Mouse (Mus musculus) forebrain, embryonic 16.5 days (tissue): ENCODE data around the gene Sel1l3. TPM values are rescaled to one million over a fixed set of nuclear protein-coding genes. Genes with fewer than 3 reads are reported as not detected.

Experiments
- ATAC-seq: fragments of 200-750 bp; cut with Nextera tagmentation; 2 replicates; pipeline ENCODE4 v1.8.0; 2017; ENCODE audit warnings: mild to moderate bottlenecking, moderate library complexity
- H3K27ac ChIP-seq: fragments of 300-500 bp; sonication (generic); 2 replicates; pipeline ENCODE4 v1.5.1; 2014; ENCODE audit warnings: low read length, control low read depth
- H3K27me3 ChIP-seq: fragments of 300-500 bp; sonication (generic); replicated peaks from 2 replicates; pipeline ENCODE4 v1.6.1; 2014; ENCODE audit warnings: low read length; ENCODE audit not compliant: control insufficient read depth, insufficient read depth
- H3K36me3 ChIP-seq: fragments of 300-500 bp; sonication (generic); 2 replicates; pipeline ENCODE4 v1.6.1; 2014; ENCODE audit not compliant: control insufficient read depth, insufficient read depth
- H3K4me1 ChIP-seq: fragments of 300-500 bp; sonication (generic); replicated peaks from 2 replicates; pipeline ENCODE4 v1.6.1; 2014; ENCODE audit warnings: low read length; ENCODE audit not compliant: control insufficient read depth, insufficient read depth
- H3K4me2 ChIP-seq: fragments of 300-500 bp; sonication (generic); 2 replicates; pipeline ENCODE4 v1.6.1; 2014; ENCODE audit warnings: mild to moderate bottlenecking, low read length, control low read depth
- H3K4me3 ChIP-seq: fragments of 300-500 bp; sonication (generic); replicated peaks from 2 replicates; pipeline ENCODE4 v1.5.1; 2014; ENCODE audit warnings: mild to moderate bottlenecking, low read length, control low read depth
- H3K9ac ChIP-seq: fragments of 300-500 bp; sonication (generic); replicated peaks from 2 replicates; pipeline ENCODE4 v1.6.1; 2014; ENCODE audit warnings: low read depth, low read length, control low read depth
- H3K9me3 ChIP-seq: fragments of 300-500 bp; sonication (generic); 2 replicates; pipeline ENCODE4 v1.6.1; 2016; ENCODE audit warnings: low read length; ENCODE audit not compliant: control insufficient read depth
- WGBS: fragments of 180-500 bp; shearing (Covaris S2); extraction: QIAGEN DNeasy Blood & Tissue Kit; methylation state at CpG from one replicate; pipeline ENCODE4 v1.1.7; 2014; 5-methylcytosine and 5-hydroxymethylcytosine counted together
- polyA plus RNA-seq: library from polyadenylated mRNA; unstranded; fragments of >200 nt; fragmentation: Nextera tagmentation; extraction: Ambion mirVana; gene quantifications from 2 replicates; pipeline ENCODE4 v1.2.1, GENCODE M21; 2015

Gene Sel1l3
- polyA plus RNA-seq, 1 experiment from 2014 or later, result 9.9 TPM

GRCm38 (mm10) chr5:53208731-53209130 lies 5.0 kb downstream of the Sel1l3 start:
- Histone ChIP-seq H3K4me1 (peaks cover 39% of the 10 kb centered on the region), H3K4me2 (no peak overlapping the region), H3K27ac (no peak overlapping the region), H3K36me3 (no peaks in the 10 kb centered on the region), H3K4me3 (no peak overlapping the region), H3K9ac (no peak overlapping the region), H3K27me3 (no peaks in the 10 kb centered on the region), H3K9me3 (no peaks in the 10 kb centered on the region)
- 96% methylated on average over 1 of the region's 1 CpGs for WGBS
- ATAC-seq, result no peak

DNA sequence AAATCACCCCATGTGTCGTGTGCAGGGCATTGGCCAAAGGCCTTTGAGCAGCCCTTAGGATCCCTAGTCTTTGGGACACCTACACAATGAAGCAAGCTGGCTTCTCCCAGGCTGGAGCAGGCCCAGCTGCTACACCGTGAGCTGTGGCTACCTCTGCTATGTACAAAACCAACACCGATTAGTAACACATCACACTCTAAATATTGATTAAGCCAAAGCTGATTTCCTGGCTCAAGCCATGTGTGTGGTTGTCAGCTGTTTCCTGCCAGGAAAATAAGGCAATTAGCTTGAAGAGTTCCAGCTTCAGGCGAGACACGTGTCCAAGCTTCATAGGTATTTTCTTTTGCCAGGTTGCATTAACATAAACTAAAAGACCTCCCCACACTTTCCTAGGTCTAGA lies 7.2 kb downstream of the Sel1l3 start:
- WGBS, result 68% methylated on average over 5 of the region's 5 CpGs
- no peak for ATAC-seq
- no peaks in the 10 kb centered on the region for H3K27me3 ChIP-seq

GRCm38 (mm10) chr5:53202748-53203147 lies 11.0 kb downstream of the Sel1l3 start:
- Histone ChIP-seq H3K9ac (no peak overlapping the region), H3K9me3 (no peaks in the 10 kb centered on the region), H3K4me3 (no peak overlapping the region), H3K27me3 (no peaks in the 10 kb centered on the region), H3K36me3 (no peaks in the 10 kb centered on the region), H3K4me1 (peaks cover 20% of the 10 kb centered on the region), H3K4me2 (no peak overlapping the region), H3K27ac (no peak overlapping the region)
- ATAC-seq, result no peak
- WGBS, result 90% methylated on average over 8 of the region's 8 CpGs

More for the DNA sequence above, 7.2 kb downstream of the Sel1l3 start:
- H3K36me3 ChIP-seq, result no peaks in the 10 kb centered on the region
- no peak overlapping the region for H3K4me2 ChIP-seq
- peaks cover 29% of the 10 kb centered on the region for H3K4me1 ChIP-seq
- no peak overlapping the region for H3K27ac ChIP-seq
- H3K9ac ChIP-seq, result no peak overlapping the region
- no peak overlapping the region for H3K4me3 ChIP-seq
- H3K9me3 ChIP-seq, result no peaks in the 10 kb centered on the region

DNA sequence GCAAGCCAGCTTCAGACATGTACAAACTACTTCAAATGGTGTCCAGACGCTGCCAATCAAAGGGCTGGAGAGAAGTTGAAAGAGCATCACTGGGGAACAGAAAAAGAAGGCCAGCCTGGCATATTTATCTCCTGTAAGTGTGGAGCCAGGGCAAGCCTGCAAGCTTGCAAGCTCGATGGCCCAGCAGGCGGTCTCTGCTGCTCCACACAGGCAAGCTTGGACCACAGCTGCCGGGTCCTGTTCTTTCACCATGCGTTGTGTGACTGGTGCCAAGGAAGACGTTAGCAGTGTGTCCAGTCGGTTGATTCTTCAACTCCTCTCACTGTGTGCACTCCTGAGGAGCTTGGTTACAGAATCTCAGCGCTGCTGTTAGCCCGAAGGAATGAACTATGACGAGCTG lies 12.9 kb downstream of the Sel1l3 start:
- H3K9ac ChIP-seq, result no peak overlapping the region
- H3K4me3 ChIP-seq, result no peak overlapping the region
- H3K9me3 ChIP-seq, result no peaks in the 10 kb centered on the region
- H3K36me3 ChIP-seq, result no peaks in the 10 kb centered on the region
- 86% methylated on average over 10 of the region's 10 CpGs for WGBS
- no peak for ATAC-seq
- H3K27me3 ChIP-seq, result no peaks in the 10 kb centered on the region
- no peak overlapping the region for H3K27ac ChIP-seq
- H3K4me2 ChIP-seq, result no peak overlapping the region
- H3K4me1 ChIP-seq, result peaks cover 17% of the 10 kb centered on the region

GRCm38 (mm10) chr5:53198408-53198807 lies 15.3 kb downstream of the Sel1l3 start:
- peaks cover 9% of the 10 kb centered on the region for H3K4me1 ChIP-seq
- no peak overlapping the region for H3K4me3 ChIP-seq
- ATAC-seq, result no peak
- H3K9me3 ChIP-seq, result no peaks in the 10 kb centered on the region
- H3K4me2 ChIP-seq, result no peak overlapping the region
- no peak overlapping the region for H3K9ac ChIP-seq
- no peaks in the 10 kb centered on the region for H3K27me3 ChIP-seq
- H3K27ac ChIP-seq, result no peak overlapping the region
- H3K36me3 ChIP-seq, result no peaks in the 10 kb centered on the region
- 34% methylated on average over 1 of the region's 1 CpGs for WGBS

DNA sequence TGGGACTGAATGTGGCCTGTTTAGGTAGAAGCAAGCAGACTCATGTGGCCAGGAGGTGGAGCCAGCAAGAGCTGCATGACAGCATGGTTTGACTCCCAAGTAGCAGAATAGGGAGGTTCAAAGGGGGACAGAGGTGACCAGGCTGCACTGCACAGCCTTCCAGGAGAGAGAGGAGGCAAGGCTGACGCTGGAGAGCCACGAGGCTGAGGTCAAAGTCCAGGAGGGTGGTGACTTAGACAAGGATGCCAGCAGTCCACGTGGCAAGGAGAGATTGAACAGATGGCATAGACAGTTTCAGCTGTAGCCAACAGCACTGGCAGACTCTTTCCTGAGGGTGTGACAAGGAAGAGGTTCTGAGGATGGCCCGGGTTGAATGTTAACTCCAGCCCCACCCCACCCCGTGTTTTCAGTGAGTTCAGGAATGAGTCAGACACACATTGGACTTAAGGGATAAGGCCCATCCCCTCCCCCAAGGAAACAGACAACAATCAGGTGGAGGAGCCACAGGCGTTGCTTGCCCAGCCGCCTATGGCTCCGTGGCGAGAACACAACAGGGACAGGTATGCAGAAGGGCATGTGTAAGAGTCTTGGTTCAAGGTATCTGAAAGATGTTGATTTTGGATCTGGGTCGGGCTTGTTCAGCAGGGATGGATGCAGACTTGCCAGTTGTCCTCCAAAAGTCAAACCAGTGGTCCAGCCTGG lies 17.2 kb downstream of the Sel1l3 start:
- no peaks in the 10 kb centered on the region for H3K27me3 ChIP-seq
- H3K9ac ChIP-seq, result no peak overlapping the region
- H3K36me3 ChIP-seq, result no peaks in the 10 kb centered on the region
- ATAC-seq, result no peak
- H3K4me2 ChIP-seq, result no peak overlapping the region
- H3K4me3 ChIP-seq, result no peak overlapping the region
- H3K27ac ChIP-seq, result no peak overlapping the region
- 76% methylated on average over 10 of the region's 10 CpGs for WGBS
- no peaks in the 10 kb centered on the region for H3K9me3 ChIP-seq
- H3K4me1 ChIP-seq, result peaks cover 16% of the 10 kb centered on the region

DNA sequence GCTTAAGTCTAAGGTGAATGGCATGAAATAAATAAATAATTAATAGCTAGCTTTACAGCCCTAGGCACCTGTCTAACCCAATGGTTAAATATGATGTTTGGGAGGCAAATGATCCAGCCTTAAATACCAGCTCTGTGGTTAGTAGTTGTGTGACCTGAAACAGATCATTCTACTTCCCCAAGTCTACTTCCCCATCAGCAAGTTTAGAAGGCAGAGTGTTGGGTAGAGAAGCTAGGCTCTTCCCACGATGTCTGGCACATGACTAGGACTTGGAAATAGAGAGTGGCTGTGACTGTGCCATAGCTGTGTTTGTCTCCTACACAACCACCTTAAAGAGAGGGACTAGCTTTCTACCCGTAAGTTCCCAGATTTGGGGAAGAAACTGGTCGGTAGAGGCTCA lies 18.9 kb downstream of the Sel1l3 start:
- H3K4me2 ChIP-seq, result no peak overlapping the region
- H3K9ac ChIP-seq, result no peak overlapping the region
- no peak overlapping the region for H3K27ac ChIP-seq
- H3K4me1 ChIP-seq, result peaks cover 14% of the 10 kb centered on the region
- no peaks in the 10 kb centered on the region for H3K9me3 ChIP-seq
- 93% methylated on average over 3 of the region's 3 CpGs for WGBS
- no peaks in the 10 kb centered on the region for H3K36me3 ChIP-seq
- no peaks in the 10 kb centered on the region for H3K27me3 ChIP-seq
- no peak overlapping the region for H3K4me3 ChIP-seq
- ATAC-seq, result no peak

DNA sequence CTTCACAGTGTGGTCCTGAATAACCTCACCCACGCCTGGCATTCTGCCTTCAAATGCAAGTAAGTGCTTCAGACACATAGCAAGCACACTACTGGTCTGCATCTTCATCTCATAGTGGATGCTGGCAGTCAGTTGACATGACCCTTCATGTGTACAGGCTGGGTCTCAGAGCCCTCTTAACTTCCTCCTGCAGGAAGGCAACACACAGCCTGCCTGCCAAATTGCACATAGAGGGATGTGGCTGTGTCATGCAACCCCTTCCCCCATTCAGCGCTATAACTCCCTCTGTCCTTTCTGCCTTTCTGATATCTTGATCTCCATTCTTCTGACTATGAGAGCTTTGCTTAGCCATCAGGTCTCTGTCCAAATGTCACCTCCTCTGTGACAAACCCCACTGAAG lies 19.3 kb downstream of the Sel1l3 start:
- no peak overlapping the region for H3K4me2 ChIP-seq

DNA sequence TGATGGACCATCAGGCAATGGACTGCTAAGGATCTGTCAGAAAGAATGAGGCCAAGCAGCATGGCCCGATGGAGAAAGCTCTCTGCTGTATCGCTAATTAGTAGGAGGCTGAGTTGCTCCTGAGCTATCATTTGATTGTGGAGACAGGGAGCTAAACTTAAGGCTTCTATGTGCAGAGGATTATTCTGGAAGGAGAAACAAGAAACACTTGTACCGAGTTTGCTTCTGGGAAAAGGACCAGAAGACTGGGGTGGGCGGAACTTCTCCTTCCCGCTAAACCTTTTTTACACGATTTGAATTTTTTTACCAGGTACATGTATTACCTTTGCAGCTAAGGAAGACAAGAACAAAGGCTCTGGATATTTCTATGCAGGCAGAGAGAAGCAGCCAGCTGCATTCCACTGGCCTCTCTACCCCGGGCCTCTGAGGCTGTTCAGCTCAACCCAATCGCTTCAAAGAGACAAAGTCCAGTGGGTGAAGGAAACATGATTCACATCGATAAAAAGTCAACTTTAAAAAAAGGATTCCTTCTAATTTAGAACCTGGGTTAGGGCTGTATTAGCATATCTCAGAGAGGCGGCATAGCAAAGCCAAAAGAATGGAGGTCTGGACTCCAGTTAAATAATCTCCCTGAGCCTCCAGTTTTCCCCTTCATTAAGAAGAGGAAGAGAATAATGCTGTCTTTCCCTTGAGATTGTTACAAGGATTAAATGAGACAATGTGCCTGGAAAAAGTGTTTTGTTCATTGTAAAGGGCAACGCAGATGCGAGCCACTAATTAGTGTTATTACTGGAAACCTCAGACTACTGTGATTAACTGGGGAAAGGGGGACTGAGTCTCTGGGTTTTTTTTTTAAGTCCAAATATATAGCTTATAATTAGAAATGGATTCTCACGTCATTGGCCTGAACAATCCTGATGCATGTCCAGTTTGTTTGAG lies 20.4 kb downstream of the Sel1l3 start:
- no peak overlapping the region for H3K4me3 ChIP-seq
- H3K9me3 ChIP-seq, result no peaks in the 10 kb centered on the region
- no peak overlapping the region for H3K27ac ChIP-seq
- H3K36me3 ChIP-seq, result no peaks in the 10 kb centered on the region
- WGBS, result 26% methylated on average over 13 of the region's 13 CpGs
- no peak for ATAC-seq
- H3K27me3 ChIP-seq, result no peaks in the 10 kb centered on the region
- H3K4me1 ChIP-seq, result peaks cover 11% of the 10 kb centered on the region
- H3K4me2 ChIP-seq, result no peak overlapping the region
- no peak overlapping the region for H3K9ac ChIP-seq

More for the DNA sequence above, 19.3 kb downstream of the Sel1l3 start:
- WGBS, result 81% methylated on average over 2 of the region's 2 CpGs
- no peaks in the 10 kb centered on the region for H3K36me3 ChIP-seq
- H3K4me1 ChIP-seq, result peaks cover 14% of the 10 kb centered on the region
- no peak overlapping the region for H3K27ac ChIP-seq
- H3K4me3 ChIP-seq, result no peak overlapping the region
- H3K9ac ChIP-seq, result no peak overlapping the region
- ATAC-seq, result no peak
- no peaks in the 10 kb centered on the region for H3K9me3 ChIP-seq
- no peaks in the 10 kb centered on the region for H3K27me3 ChIP-seq
